Mouse (Mus musculus): ENCODE measurements around the gene Supt5.

GRCm38 (mm10) chr7:28362441-28363060 is 24.0 kb upstream of the Supt5 start:
- TF ChIP-seq POLR2A (IDR thresholded peaks at IDR 0.05; ENCODE audit: low read depth, low read length) (no peak), EP300 (IDR thresholded peaks at IDR 0.05; ENCODE audit: low read length) (no peak), HCFC1 (IDR thresholded peaks at IDR 0.05; ENCODE audit: low read depth, low read length) (no peak), MAFK (IDR thresholded peaks at IDR 0.05; ENCODE audit: insufficient replicate concordance, low read length) (no peak), MXI1 (IDR thresholded peaks at IDR 0.05; ENCODE audit: low read depth, low read length) (no peak), CTCF (conservative IDR thresholded peaks at IDR 0.05 in 1 of 2, IDR thresholded peaks at IDR 0.05 in 1 of 2; ENCODE audit: low read depth in 2 of 2, low read length in 2 of 2) (no peak), SIN3A (IDR thresholded peaks at IDR 0.05; ENCODE audit: low read length) (no peak)
